Mouse (Mus musculus): ENCODE measurements around the gene Zfp651. TPM values are rescaled to one million over a fixed set of nuclear protein-coding genes. Genes with fewer than 3 reads are reported as not detected.

Gene Zfp651
- total RNA-seq, 2 experiments from 2014 or later, result 89.0 to 98.3 TPM

DNA sequence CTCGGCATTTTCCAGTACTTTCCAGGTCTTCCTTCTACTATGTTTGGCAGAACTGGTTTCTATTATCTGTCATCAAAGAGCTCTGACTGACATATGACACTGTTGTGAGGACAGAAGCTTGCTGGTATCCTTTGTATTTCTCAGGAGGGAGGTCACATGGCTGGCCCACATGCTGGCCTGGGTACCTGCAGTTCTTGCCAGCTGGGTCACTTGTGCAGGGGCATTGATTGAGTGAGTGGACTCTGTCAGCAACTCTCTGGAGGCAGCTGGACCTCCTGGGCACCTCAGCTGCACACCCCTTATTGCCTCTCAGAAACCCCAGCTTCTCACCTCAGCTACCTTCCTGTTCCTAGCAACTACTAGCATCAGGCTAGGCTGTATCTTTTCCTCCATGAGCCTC lies 48.4 kb downstream of the Zfp651 start:
- peak in 1 of 2 experiments; percentile 46 for DNase-seq

DNA sequence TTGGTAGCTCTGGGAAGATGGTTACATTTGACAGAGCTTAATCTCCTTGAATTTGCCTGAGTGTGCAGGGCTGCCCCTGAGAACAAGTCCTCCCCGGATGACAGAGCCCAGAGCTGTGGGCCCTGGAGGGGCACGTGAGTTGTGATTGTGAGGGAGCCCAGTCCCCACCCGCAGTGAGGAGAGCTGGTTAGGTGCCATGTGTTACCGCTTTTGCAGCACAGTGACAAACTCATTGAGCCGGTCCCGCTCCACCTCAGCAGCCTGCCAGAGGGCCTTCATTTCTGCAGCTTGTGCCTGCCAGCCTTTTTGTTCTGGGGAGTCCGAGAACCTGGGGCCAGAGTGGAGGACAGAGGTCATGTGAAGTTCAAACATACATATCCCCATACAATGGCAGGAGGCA lies 48.8 kb downstream of the Zfp651 start:
- intact Hi-C loops (cut with DNase I), result no loop called here

More for the DNA sequence above, 48.4 kb downstream of the Zfp651 start:
- intact Hi-C loops (cut with DNase I), result no loop called here

DNA sequence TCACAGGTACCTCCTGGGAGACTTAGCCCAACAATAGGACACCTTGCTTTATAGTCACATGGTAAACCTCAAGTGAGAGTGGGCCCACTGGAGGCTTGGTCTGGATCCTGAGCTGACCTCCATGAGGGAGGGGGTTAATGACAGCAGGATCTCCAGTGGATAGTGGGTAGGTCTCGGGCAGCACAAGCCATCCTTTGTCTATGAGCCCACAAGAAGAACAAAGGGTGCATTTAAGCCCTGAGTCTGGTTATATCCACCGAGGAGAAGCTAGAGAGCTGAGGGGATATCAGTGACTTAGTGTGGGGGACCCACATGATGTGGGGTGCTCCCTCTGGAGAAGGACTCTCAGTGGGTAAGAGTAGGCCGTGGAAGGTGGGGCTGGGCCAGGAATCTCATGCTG lies 49.4 kb downstream of the Zfp651 start:
- intact Hi-C loops (cut with DNase I), result no loop called here
- no peak for DNase-seq

More for the DNA sequence above, 48.8 kb downstream of the Zfp651 start:
- peak in 1 of 2 experiments; percentile 38 for DNase-seq

DNA sequence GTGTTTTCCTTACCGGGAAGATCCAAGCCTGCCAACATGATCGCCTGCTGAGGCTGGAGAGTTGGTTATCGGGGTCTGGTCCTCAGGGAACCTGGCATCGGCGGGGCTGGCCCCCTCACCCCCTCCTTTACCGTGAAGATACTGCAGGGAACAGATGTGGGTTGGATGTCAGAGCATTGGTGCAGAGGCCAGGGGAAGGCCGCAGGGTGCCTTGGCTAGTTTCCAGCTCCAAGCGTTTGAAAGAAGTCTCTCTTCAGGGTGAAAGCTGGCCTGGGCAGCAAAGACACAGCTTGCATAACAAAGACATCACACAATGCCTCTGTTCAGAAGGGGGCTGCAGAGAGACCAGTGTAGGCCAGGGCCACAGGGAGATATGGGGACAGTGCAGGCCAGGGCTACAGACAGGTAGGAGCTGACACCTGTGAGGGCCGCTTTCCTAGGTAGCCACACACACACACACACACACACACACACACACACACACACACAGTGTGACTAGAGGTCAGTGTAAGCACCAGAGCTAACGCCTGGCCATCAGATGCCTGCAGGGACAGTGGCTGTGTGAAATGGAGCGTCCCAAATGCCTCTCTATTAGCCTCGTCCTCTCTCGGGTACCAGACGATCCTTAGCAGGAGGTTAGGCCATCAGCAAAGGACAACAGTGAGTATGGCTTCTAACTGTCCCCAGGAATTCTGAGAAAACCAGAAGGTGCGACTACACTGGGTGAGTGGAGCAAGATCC lies 51.1 kb downstream of the Zfp651 start:
- peak in 1 of 2 experiments; percentile 11 for DNase-seq
- intact Hi-C loops (cut with DNase I), result no loop called here

DNA sequence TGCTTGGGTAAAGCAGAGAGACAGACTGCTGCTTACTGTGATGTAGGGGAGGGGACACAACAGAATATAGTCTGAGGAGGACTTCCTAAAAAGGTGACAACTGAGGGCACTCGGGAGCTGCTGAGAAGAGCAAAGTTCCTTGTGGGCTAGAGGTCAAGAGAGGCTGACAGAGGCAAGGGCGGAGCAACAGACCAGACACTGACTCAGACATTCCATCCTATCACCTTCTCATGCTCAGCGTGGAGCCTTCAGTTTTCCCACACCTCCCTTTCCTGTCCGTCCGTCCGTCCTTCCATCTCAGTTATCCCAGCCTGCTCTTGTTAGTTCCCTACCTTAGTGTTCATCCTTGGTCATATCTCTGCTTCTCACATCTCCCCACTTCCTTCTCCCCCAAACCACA lies 56.1 kb downstream of the Zfp651 start:
- intact Hi-C loops (cut with DNase I), result no loop called here
- no peak for DNase-seq

DNA sequence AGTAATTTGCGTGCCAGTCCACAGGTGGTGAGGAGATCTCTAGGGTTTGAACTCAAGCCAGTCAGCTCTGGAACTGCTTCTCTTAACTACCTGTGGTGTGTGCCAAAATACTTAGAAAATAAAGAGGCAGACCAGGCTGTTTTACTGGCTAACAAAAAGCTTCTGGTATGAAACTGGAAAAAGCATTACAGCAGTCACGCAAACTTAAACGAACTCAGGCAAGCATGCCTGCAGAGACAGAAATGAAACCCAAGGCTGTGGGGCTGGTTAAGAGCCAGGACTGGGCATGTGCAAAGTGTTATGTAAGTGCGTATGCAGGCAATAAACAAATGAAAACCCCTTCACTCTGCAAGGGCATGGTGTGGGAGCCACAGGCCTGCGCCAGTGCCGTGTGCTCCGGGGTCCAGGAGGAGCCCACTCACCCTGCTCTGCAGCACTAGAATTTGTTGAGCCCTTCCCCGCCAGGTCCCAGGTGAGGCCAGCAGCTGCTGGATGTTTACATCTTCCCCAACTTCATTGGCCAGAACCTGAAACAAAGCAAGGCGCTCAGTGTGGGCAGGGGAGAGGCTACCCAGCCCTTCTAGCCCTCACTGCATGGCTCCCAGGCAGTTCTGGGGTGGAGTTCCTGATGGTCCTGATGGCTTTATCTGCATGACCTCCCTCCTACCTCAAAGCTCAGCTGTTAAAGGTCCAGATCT lies 60.1 kb downstream of the Zfp651 start:
- no peak for DNase-seq
- intact Hi-C loops (cut with DNase I), result no loop called here

DNA sequence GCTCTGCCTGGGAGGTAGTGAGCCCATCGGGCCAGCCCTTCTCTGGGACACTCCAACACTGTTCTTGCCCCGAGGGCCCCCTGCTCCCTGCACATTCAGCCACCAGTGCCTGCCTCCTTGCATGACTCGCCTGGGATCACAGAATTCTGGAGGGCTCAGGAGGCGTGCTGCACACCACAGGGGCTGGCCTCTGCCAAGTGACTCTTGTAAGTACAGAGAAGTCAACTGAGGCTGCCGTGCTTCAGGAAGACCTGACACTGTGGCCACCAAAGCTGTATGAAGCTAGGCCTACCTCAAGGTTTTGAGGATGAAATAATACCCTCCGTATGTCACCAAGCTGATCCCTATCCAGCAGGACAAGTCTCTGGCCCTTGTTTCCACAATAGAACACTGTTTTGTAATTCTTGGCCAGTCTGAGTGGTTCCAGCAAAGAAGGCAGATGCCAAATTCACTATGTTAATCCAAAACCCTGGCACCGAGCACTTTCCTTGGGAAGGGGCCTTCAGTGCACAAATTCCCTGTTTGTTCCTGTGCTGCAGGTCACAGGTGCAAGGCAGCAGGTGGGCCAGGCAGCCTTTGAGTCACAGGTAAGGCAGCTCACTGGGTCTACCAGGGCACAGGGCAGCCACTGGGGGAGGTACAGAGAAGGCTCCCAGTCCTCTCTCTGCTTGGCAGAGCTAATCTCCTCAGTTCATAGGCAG lies 60.8 kb downstream of the Zfp651 start:
- no peak for DNase-seq
- intact Hi-C loops (cut with DNase I), result no loop called here

DNA sequence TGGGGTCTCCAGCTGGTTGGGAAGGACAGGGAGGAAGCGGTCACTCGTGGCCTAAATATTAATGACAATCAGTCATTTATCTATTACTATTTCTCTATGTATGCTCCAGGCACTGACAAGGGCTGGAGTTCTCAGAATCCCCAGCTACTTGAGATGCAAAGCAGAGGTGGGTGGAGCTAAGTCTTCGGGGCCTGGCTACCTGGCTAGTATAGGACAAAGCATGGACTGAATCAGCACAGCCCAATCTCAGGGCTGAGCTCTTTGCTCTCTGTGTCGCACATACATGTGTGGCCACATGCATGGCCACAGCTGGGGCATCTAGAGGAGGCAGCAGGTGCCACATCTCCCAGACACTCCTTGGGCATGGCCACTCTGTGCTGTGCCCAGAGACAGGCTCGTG lies 61.6 kb downstream of the Zfp651 start:
- DNase-seq, result no peak
- intact Hi-C loops (cut with DNase I), result no loop called here

Other genes with a start within 250 kb of the Zfp651 start
- not detected for gene Lyzl4, start 117.2 kb upstream of the Zfp651 start, total RNA-seq (2021)
- gene Vipr1, start 116.6 kb upstream of the Zfp651 start, total RNA-seq (2021), result under 1 TPM; 0.86 to 0.89 TPM
- gene Sec22c, start 53.8 kb upstream of the Zfp651 start, total RNA-seq (2021), result 1 to 10 TPM; 3.3 to 5.7 TPM
- gene Ss18l2, start 49.0 kb upstream of the Zfp651 start, total RNA-seq (2021), result 100 to 1,000 TPM; 133 to 136 TPM
- 10 to 100 TPM; 46.9 to 47.7 TPM for gene Nktr, start 40.2 kb upstream of the Zfp651 start, total RNA-seq (2021)
- gene Klhl40, start 18.3 kb downstream of the Zfp651 start, total RNA-seq (2021), result 10 to 100 TPM; 10.4 to 10.7 TPM
- gene Hhatl, start 33.2 kb downstream of the Zfp651 start, total RNA-seq (2021), result 100 to 1,000 TPM; 111 to 112 TPM
- gene Ccdc13, start 80.1 kb downstream of the Zfp651 start, total RNA-seq (2021), result not detected
- gene Higd1a, start 99.0 kb downstream of the Zfp651 start, total RNA-seq (2021), result 100 to 1,000 TPM; 181 to 183 TPM
- 1 to 10 TPM; 3.2 to 3.9 TPM for gene Ackr2, start 139.0 kb downstream of the Zfp651 start, total RNA-seq (2021)
- gene Cyp8b1, start 157.0 kb downstream of the Zfp651 start, total RNA-seq (2021), result not detected
- gene Fam198a, start 191.7 kb downstream of the Zfp651 start, total RNA-seq (2021), result 1 to 10 TPM; 2.2 to 2.6 TPM
- gene Pomgnt2, start 237.8 kb downstream of the Zfp651 start, total RNA-seq (2021), result 1 to 10 TPM; 7.1 to 7.6 TPM

All from heart, postnatal 10 days (tissue).